Mouse (Mus musculus): ENCODE results near the gene Plekhg5. TPM values are rescaled to one million over a fixed set of nuclear protein-coding genes. Genes with fewer than 3 reads are reported as not detected.

Plekhg5 gene
- 8.7 TPM for polyA plus RNA-seq (2017; shearing (Covaris generic))

GRCm38 (mm10) chr4:152072121-152072601 lies at the start of gene Plekhg5:
Gene Plekhg5, plus strand, starts transcription at chr4:152072498.

GRCm38 (mm10) chr4:152027524-152027923 lies 44.8 kb upstream of the Plekhg5 start, which contains the start of gene Zbtb48:
Gene Zbtb48, minus strand, starts transcription at chr4:152027671.

GRCm38 (mm10) chr4:152038225-152038984 lies 33.9 kb upstream of the Plekhg5 start, which contains the start of gene Tas1r1:
Gene Tas1r1, minus strand, starts transcription at chr4:152038568.

GRCm38 (mm10) chr4:152038985-152039830 lies 33.1 kb upstream of the Plekhg5 start, which contains the start of gene Nol9:
Gene Nol9, plus strand, starts transcription at chr4:152039321.

GRCm38 (mm10) chr4:152115921-152116612 lies 43.8 kb downstream of the Plekhg5 start, which contains the start of gene Tnfrsf25:
Gene Tnfrsf25, plus strand, starts transcription at chr4:152115934.

GRCm38 (mm10) chr4:152151966-152152544 lies 79.8 kb downstream of the Plekhg5 start, which contains the start of gene Espn:
Gene Espn, minus strand, starts transcription at chr4:152152371.

GRCm38 (mm10) chr4:152158585-152159284 lies 86.4 kb downstream of the Plekhg5 start, which contains the start of gene Hes2:
Gene Hes2, plus strand, starts transcription at chr4:152158867.

Other genes starting within 250 kb of the Plekhg5 start
- gene Camta1, start 210.6 kb upstream of the Plekhg5 start, polyA plus RNA-seq (2017; shearing (Covaris generic)) = 41.4 TPM
- gene Dnajc11, start 138.8 kb upstream of the Plekhg5 start, polyA plus RNA-seq (2017; shearing (Covaris generic)) = 52.4 TPM
- 107 TPM for gene Thap3, start 83.5 kb upstream of the Plekhg5 start, polyA plus RNA-seq (2017; shearing (Covaris generic))
- 15.8 TPM for gene Phf13, start 76.2 kb upstream of the Plekhg5 start, polyA plus RNA-seq (2017; shearing (Covaris generic))
- 21.9 TPM for gene Klhl21, start 63.7 kb upstream of the Plekhg5 start, polyA plus RNA-seq (2017; shearing (Covaris generic))
- gene Zbtb48, start 44.8 kb upstream of the Plekhg5 start, polyA plus RNA-seq (2017; shearing (Covaris generic)) = 32.0 TPM
- not detected for gene Tas1r1, start 33.9 kb upstream of the Plekhg5 start, polyA plus RNA-seq (2017; shearing (Covaris generic))
- gene Nol9, start 33.2 kb upstream of the Plekhg5 start, polyA plus RNA-seq (2017; shearing (Covaris generic)) = 49.3 TPM
- 212 TPM for gene Tnfrsf25, start 43.4 kb downstream of the Plekhg5 start, polyA plus RNA-seq (2017; shearing (Covaris generic))
- gene Espn, start 79.9 kb downstream of the Plekhg5 start, polyA plus RNA-seq (2017; shearing (Covaris generic)) = 52.1 TPM
- gene Hes2, start 86.4 kb downstream of the Plekhg5 start, polyA plus RNA-seq (2017; shearing (Covaris generic)) = not detected
- gene Acot7, start 105.6 kb downstream of the Plekhg5 start, polyA plus RNA-seq (2017; shearing (Covaris generic)) = 68.7 TPM
- 0.20 TPM for gene Gpr153, start 201.7 kb downstream of the Plekhg5 start, polyA plus RNA-seq (2017; shearing (Covaris generic))
- not detected for gene Hes3, start 219.2 kb downstream of the Plekhg5 start, polyA plus RNA-seq (2017; shearing (Covaris generic))
- gene Icmt, start 224.7 kb downstream of the Plekhg5 start, polyA plus RNA-seq (2017; shearing (Covaris generic)) = 20.2 TPM
- gene Rnf207, start 246.5 kb downstream of the Plekhg5 start, polyA plus RNA-seq (2017; shearing (Covaris generic)) = not detected